Mouse (Mus musculus): ENCODE data around the gene Tmem30c. TPM values are rescaled to one million over a fixed set of nuclear protein-coding genes. Genes with fewer than 3 reads are reported as not detected.

The Tmem30c gene
- polyA plus RNA-seq, 1 experiment = not detected

DNA sequence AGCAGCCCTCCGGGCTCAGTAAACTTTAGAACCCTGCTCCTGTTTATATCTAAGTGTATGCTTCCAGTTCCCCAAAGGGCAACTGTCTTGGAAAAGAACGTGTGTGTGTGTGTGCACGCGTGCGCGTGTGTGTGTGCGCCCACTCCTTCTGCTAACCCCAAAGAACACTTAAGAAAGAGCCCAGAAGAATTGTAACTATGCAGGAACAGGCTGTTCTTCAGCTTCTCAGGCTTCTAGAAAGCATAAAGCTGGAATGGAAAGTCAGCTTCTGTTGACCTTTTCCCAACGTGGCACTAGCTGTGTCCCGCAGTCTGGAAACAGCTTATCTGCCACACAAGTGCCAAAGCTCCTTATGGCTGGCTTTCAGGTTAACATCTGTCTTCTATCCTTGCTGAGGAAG, 22.4 kb upstream of the Tmem30c start:
- Histone ChIP-seq H3K27ac (ENCODE audit: control insufficient read depth, insufficient read depth, low read length) (no peak overlapping the region), H3K4me1 (replicated peaks; ENCODE audit: control insufficient read depth, insufficient read depth, low read length) (peaks cover 6% of the 10 kb centered on the region), H3K27me3 (ENCODE audit: control insufficient read depth, insufficient read depth, low read length) (no peaks in the 10 kb centered on the region), H3K4me3 (ENCODE audit: control insufficient read depth, insufficient read depth, low read length) (no peak overlapping the region), H3K36me3 (ENCODE audit: control insufficient read depth, insufficient read depth, low read length) (no peaks in the 10 kb centered on the region)
- WGBS = 95% methylated on average over 9 of the region's 9 CpGs
- TF ChIP-seq POLR2A (IDR thresholded peaks at IDR 0.05; ENCODE audit: control insufficient read depth, extremely low read depth, insufficient read depth, low read length, poor library complexity) = no peak
- no peak for TF ChIP-seq CTCF (IDR thresholded peaks at IDR 0.05; ENCODE audit: borderline replicate concordance, control insufficient read depth, extremely low read depth, insufficient read depth, low read length, poor library complexity)
- DNase-seq = no peak

DNA sequence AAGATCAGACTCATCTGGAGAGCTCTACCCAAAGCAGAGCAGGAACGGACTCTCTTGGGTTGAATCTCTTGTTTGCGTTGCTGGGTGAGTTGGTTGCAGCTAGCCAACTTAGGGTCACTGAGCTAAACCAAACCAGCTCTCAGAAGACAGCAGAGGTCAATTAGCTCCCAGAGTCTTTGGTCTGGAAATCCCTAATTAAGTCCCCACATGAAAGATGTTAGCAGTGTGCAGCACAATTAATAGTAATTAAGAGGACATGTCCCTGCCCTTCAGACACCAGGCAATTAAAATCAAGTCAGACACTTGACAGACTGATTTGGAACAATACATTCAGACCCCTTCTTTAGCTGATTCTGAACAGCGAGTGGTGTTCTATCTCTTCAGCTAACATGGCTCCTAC, 21.6 kb upstream of the Tmem30c start:
- H3K4me3 ChIP-seq (ENCODE audit: control insufficient read depth, insufficient read depth, low read length) = no peak overlapping the region
- H3K27me3 ChIP-seq (ENCODE audit: control insufficient read depth, insufficient read depth, low read length) = no peaks in the 10 kb centered on the region
- TF ChIP-seq POLR2A (IDR thresholded peaks at IDR 0.05; ENCODE audit: control insufficient read depth, extremely low read depth, insufficient read depth, low read length, poor library complexity) (no peak), CTCF (IDR thresholded peaks at IDR 0.05; ENCODE audit: borderline replicate concordance, control insufficient read depth, extremely low read depth, insufficient read depth, low read length, poor library complexity) (no peak)
- H3K27ac ChIP-seq (ENCODE audit: control insufficient read depth, insufficient read depth, low read length) = no peak overlapping the region
- no peak for DNase-seq
- no peaks in the 10 kb centered on the region for H3K36me3 ChIP-seq (ENCODE audit: control insufficient read depth, insufficient read depth, low read length)
- H3K4me1 ChIP-seq (replicated peaks; ENCODE audit: control insufficient read depth, insufficient read depth, low read length) = peaks cover 2% of the 10 kb centered on the region
- WGBS = 97% methylated on average over 3 of the region's 3 CpGs

DNA sequence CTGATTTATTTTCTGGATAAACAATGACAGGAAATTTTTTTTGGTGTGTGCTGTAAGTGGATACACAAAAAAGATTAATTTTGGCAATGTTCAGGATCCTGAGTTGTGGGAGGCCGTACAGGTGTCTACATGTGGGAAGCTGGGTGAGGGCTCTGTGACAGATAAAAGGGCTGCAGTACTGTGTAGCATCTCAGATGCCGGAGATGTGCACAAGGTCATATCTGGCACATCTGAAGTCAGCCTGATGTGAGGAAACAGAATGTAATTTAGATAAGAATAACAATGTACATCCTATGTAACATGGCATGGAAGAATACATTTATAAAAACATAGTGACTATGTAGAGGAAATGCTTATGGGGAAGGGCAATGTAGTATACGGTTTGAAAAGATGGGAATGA, 20.8 kb upstream of the Tmem30c start:
- no peak overlapping the region for H3K27ac ChIP-seq (ENCODE audit: control insufficient read depth, insufficient read depth, low read length)
- no peak overlapping the region for H3K4me3 ChIP-seq (ENCODE audit: control insufficient read depth, insufficient read depth, low read length)
- TF ChIP-seq CTCF (IDR thresholded peaks at IDR 0.05; ENCODE audit: borderline replicate concordance, control insufficient read depth, extremely low read depth, insufficient read depth, low read length, poor library complexity) (no peak), POLR2A (IDR thresholded peaks at IDR 0.05; ENCODE audit: control insufficient read depth, extremely low read depth, insufficient read depth, low read length, poor library complexity) (no peak)
- 86% methylated on average over 3 of the region's 3 CpGs for WGBS
- H3K36me3 ChIP-seq (ENCODE audit: control insufficient read depth, insufficient read depth, low read length) = no peaks in the 10 kb centered on the region
- peaks cover 2% of the 10 kb centered on the region for H3K4me1 ChIP-seq (replicated peaks; ENCODE audit: control insufficient read depth, insufficient read depth, low read length)
- DNase-seq = no peak
- no peaks in the 10 kb centered on the region for H3K27me3 ChIP-seq (ENCODE audit: control insufficient read depth, insufficient read depth, low read length)

DNA sequence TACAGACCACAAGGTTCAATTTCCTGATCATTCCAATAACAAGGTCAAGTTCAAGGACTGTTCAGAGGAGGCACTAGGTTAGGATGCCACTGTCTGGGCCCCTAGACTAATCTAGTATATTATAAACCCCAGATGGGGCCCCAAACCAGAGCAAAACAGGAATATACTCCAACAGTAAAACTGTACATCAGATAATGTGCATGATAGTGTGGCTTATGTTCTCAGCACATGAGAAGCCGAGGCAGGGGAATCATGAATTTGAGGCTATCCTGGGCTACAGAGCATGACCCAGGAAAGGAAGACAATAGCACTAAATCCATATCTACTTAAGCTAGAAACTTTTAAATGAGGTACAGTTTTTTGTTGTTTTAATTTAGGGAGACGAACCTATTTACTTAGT, 19.5 kb upstream of the Tmem30c start:
- no peak overlapping the region for H3K27ac ChIP-seq (ENCODE audit: control insufficient read depth, insufficient read depth, low read length)
- no peaks in the 10 kb centered on the region for H3K27me3 ChIP-seq (ENCODE audit: control insufficient read depth, insufficient read depth, low read length)
- no peaks in the 10 kb centered on the region for H3K36me3 ChIP-seq (ENCODE audit: control insufficient read depth, insufficient read depth, low read length)
- no peak overlapping the region for H3K4me3 ChIP-seq (ENCODE audit: control insufficient read depth, insufficient read depth, low read length)
- H3K4me1 ChIP-seq (replicated peaks; ENCODE audit: control insufficient read depth, insufficient read depth, low read length) = no peaks in the 10 kb centered on the region
- no peak for DNase-seq
- WGBS = 94% methylated on average over 2 of the region's 2 CpGs
- TF ChIP-seq POLR2A (IDR thresholded peaks at IDR 0.05; ENCODE audit: control insufficient read depth, extremely low read depth, insufficient read depth, low read length, poor library complexity) (no peak), CTCF (IDR thresholded peaks at IDR 0.05; ENCODE audit: borderline replicate concordance, control insufficient read depth, extremely low read depth, insufficient read depth, low read length, poor library complexity) (no peak)

DNA sequence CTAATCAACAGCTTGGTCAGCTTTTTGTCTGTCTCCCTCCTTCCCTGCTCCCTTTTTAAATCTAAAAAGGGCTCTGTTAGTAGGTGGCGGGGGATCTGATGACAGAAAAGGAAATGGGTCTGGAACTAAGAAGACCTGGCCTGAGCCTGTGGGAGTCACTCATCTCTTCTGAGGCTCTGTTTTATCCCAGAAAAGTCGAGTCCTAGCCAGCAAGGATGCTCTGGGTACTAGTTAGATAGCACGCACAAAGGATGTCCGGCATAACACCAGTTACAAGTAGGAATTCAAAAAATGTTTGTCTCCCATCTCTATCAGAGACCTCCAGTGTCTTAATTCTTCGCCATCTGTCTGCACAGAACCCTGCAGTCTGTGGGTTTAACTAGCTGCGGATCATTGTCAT, 12.8 kb upstream of the Tmem30c start:
- Histone ChIP-seq H3K27ac (ENCODE audit: control insufficient read depth, insufficient read depth, low read length) (no peak overlapping the region), H3K4me1 (replicated peaks; ENCODE audit: control insufficient read depth, insufficient read depth, low read length) (peaks cover 4% of the 10 kb centered on the region), H3K27me3 (ENCODE audit: control insufficient read depth, insufficient read depth, low read length) (no peaks in the 10 kb centered on the region), H3K36me3 (ENCODE audit: control insufficient read depth, insufficient read depth, low read length) (no peaks in the 10 kb centered on the region), H3K4me3 (ENCODE audit: control insufficient read depth, insufficient read depth, low read length) (no peak overlapping the region)
- TF ChIP-seq POLR2A (IDR thresholded peaks at IDR 0.05; ENCODE audit: control insufficient read depth, extremely low read depth, insufficient read depth, low read length, poor library complexity) (no peak), CTCF (IDR thresholded peaks at IDR 0.05; ENCODE audit: borderline replicate concordance, control insufficient read depth, extremely low read depth, insufficient read depth, low read length, poor library complexity) (no peak)
- WGBS = 94% methylated on average over 6 of the region's 6 CpGs
- no peak for DNase-seq

DNA sequence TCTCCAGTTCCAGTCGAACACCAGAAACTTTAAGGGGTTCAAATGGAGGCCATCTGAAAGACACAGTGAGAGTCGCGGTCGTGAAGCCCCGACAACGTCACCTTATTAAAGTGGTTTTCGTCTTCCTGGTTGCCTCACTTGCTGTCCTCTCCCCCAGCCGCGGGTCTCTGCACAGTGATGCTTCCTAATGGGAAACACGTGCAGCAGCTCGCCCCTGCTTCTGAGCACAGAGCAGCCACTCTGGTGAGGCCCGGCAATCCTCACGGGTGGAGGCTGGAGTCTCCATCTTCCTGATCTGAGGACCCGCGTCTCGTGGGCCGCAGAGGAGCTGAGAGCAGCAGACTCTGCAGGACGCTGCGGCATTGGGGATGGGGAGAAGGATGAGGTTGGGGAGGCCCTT, 11.1 kb upstream of the Tmem30c start:
- DNase-seq = no peak
- no peaks in the 10 kb centered on the region for H3K36me3 ChIP-seq (ENCODE audit: control insufficient read depth, insufficient read depth, low read length)
- 90% methylated on average over 19 of the region's 19 CpGs for WGBS
- H3K4me1 ChIP-seq (replicated peaks; ENCODE audit: control insufficient read depth, insufficient read depth, low read length) = peaks cover 4% of the 10 kb centered on the region
- H3K27ac ChIP-seq (ENCODE audit: control insufficient read depth, insufficient read depth, low read length) = no peak overlapping the region
- TF ChIP-seq POLR2A (IDR thresholded peaks at IDR 0.05; ENCODE audit: control insufficient read depth, extremely low read depth, insufficient read depth, low read length, poor library complexity) (no peak), CTCF (IDR thresholded peaks at IDR 0.05; ENCODE audit: borderline replicate concordance, control insufficient read depth, extremely low read depth, insufficient read depth, low read length, poor library complexity) (no peak)
- H3K4me3 ChIP-seq (ENCODE audit: control insufficient read depth, insufficient read depth, low read length) = no peak overlapping the region
- no peaks in the 10 kb centered on the region for H3K27me3 ChIP-seq (ENCODE audit: control insufficient read depth, insufficient read depth, low read length)
